16 mouse cellular contexts compared by ENCODE assay signal in genomic region chr10:69225471-69225870, GRCm38 (mm10). TPM values are rescaled to one million over a fixed set of nuclear protein-coding genes. Genes with fewer than 3 reads are reported as not detected.
"Had no signal": no experiment of that assay in that cellular context is flagged by ENCODE, and none has a peak within 500 bp of the region (broad histone marks: within the 10 kb centered on the region; RNA-seq: fewer than 3 reads in every experiment).

No protein-coding gene starts in this region.

- ATAC-seq: liver, postnatal 0 days; midbrain, embryonic 13.5 days; midbrain, embryonic 15.5 days had no signal

- H3K4me1 ChIP-seq: liver, embryonic 15.5 days; midbrain, embryonic 13.5 days; midbrain, embryonic 15.5 days; neural tube, embryonic 12.5 days; stomach, embryonic 15.5 days had no signal

- H3K4me2 ChIP-seq: liver, embryonic 15.5 days; midbrain, embryonic 11.5 days; midbrain, embryonic 13.5 days; midbrain, embryonic 15.5 days; neural tube, embryonic 12.5 days; stomach, embryonic 15.5 days had no signal

- H3K9ac ChIP-seq: liver, embryonic 15.5 days; liver, postnatal 0 days; midbrain, embryonic 13.5 days; midbrain, embryonic 15.5 days; neural tube, embryonic 12.5 days; stomach, embryonic 15.5 days had no signal

- H3K36me3 ChIP-seq: midbrain, embryonic 15.5 days; neural tube, embryonic 12.5 days had no signal

- H3K9me3 ChIP-seq: liver, embryonic 15.5 days; midbrain, embryonic 13.5 days; midbrain, embryonic 15.5 days; neural tube, embryonic 12.5 days; stomach, embryonic 15.5 days had no signal

- H3K4me3 ChIP-seq: liver, embryonic 15.5 days; megakaryocyte, embryonic 14.5 days; midbrain, embryonic 13.5 days; midbrain, embryonic 15.5 days; neural tube, embryonic 12.5 days; stomach, embryonic 15.5 days had no signal

- H3K27me3 ChIP-seq: liver, embryonic 15.5 days; megakaryocyte, embryonic 14.5 days; midbrain, embryonic 13.5 days; midbrain, embryonic 15.5 days; neural tube, embryonic 12.5 days; stomach, embryonic 15.5 days had no signal

- H3K27ac ChIP-seq: liver, embryonic 15.5 days; macrophage; midbrain, embryonic 13.5 days; midbrain, embryonic 15.5 days; neural tube, embryonic 12.5 days; stomach, embryonic 15.5 days had no signal

- DNase-seq: liver, postnatal 0 days; lung, adult 2 months; right cerebral cortex, postnatal 14 days; thymus, adult 2 months; thymus, postnatal 25 days; thymus, postnatal 4 days had no signal

RNA-seq across cellular contexts. Expression of gene A930033H14Rik, which starts 12.6 kb away (rescaled TPM):
- total RNA-seq: monocyte, adult 5-6 weeks; neutrophil, adult 5-6 weeks had no signal
